Mouse (Mus musculus) myocyte (in vitro differentiated cells): ENCODE data around the gene R3hdm4.

Experiments
- E2F4 ChIP-seq: IDR thresholded peaks from one replicate; pipeline ENCODE4 v1.6.1; 2011; ENCODE audit warnings: mild to moderate bottlenecking, control low read depth, moderate library complexity; ENCODE audit not compliant: insufficient read depth
- MAX ChIP-seq: IDR thresholded peaks from one replicate; pipeline ENCODE4 v1.6.1; 2011; ENCODE audit warnings: low read depth, mild to moderate bottlenecking, control low read depth
- MYOD1 ChIP-seq, 3 experiments: IDR thresholded peaks; one replicate each; pipeline ENCODE4 v1.6.1; 2011; ENCODE audit warnings: control low read depth in 2 of 3, low read depth in 2 of 3, mild to moderate bottlenecking in 2 of 3, moderate library complexity in 1 of 3; ENCODE audit not compliant: insufficient read length in 2 of 3, control insufficient read depth in 1 of 3
- MYOG ChIP-seq, 3 experiments: IDR thresholded peaks; one replicate each; pipeline ENCODE4 v1.6.1; 2011; ENCODE audit warnings: control low read depth in 2 of 3, low read depth in 2 of 3, mild to moderate bottlenecking in 2 of 3; ENCODE audit not compliant: insufficient read length in 2 of 3, control insufficient read depth in 1 of 3, insufficient read depth in 1 of 3
- POLR2A ChIP-seq: IDR thresholded peaks from one replicate; pipeline ENCODE4 v1.6.1; 2011; ENCODE audit warnings: low read depth, mild to moderate bottlenecking, control low read depth, moderate library complexity; ENCODE audit not compliant: insufficient read length
- SRF ChIP-seq: IDR thresholded peaks from one replicate; pipeline ENCODE4 v1.6.1; 2011; ENCODE audit warnings: low read depth; ENCODE audit not compliant: control insufficient read depth, insufficient read length
- TCF12 ChIP-seq: IDR thresholded peaks from one replicate; pipeline ENCODE4 v1.6.1; 2011; ENCODE audit warnings: mild to moderate bottlenecking, control low read depth; ENCODE audit not compliant: poor library complexity, insufficient read depth, severe bottlenecking
- TCF3 ChIP-seq: IDR thresholded peaks from one replicate; pipeline ENCODE4 v1.6.1; 2011; ENCODE audit warnings: low read depth, control low read depth; ENCODE audit not compliant: insufficient read length
- USF1 ChIP-seq: IDR thresholded peaks from one replicate; pipeline ENCODE4 v1.6.1; 2011; ENCODE audit warnings: low read depth, mild to moderate bottlenecking, control low read depth, moderate library complexity

DNA sequence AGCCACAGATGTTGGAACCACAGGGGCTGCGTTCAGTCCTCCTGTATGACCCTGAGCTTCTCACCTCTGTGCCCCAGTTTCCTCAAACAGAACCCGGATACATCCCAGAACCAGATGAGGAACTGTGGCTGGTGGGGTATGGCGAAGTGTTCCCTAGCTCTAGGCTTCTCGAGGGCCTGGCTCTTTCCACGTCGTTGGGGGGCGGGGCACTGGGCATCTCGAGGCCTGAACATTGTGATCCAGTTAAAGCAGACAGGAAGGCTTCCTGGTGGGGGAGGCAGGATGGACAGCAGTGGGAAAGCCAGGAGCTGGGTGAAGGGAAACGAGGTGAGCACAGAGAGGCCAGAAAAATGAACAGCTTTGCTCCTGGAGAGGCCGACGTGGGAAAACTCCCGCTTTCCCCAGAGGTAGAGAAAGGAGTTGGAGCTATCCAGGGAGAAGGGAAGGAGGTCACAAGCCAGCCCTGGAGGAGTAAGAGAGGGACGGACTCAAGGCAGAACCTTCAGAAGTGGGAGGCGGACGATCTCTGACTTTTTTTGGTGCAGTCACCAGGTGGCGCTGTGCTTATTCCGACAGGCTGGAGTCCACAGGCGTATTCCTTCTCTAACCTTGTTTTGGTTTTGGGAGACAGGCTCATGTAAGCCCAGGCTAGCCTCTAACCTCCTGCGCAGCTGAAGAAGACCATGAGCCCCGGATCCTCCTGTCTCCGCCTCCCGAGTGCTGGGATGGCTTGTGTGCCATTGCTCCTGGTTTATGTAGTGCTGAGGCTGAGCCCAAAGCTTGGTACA, 37.5 kb downstream of the R3hdm4 start:
- TF ChIP-seq E2F4 (no peak), TCF12 (no peak), MAX (no peak), SRF (no peak), POLR2A (no peak), TCF3 (no peak), MYOG (IDR thresholded peaks at IDR 0.05; ENCODE audit: control insufficient read depth in 1 of 3, insufficient read depth in 1 of 3, insufficient read length in 2 of 3, low read depth in 2 of 3) (no peak), MYOD1 (IDR thresholded peaks at IDR 0.05; ENCODE audit: control insufficient read depth in 1 of 3, insufficient read length in 2 of 3, low read depth in 2 of 3) (no peak), USF1 (no peak)
